Mouse (Mus musculus) stomach, postnatal 0 days (tissue): Measurements from ENCODE around the gene Olfr556. TPM values are rescaled to one million over a fixed set of nuclear protein-coding genes. Genes with fewer than 3 reads are reported as not detected.
"Not testable (repeated sequence)": the region's sequence is repeated elsewhere in the genome, so short reads cannot be mapped to it uniquely, and the experiment has no call there.

ENCODE experiments used
- ATAC-seq: fragments of 200-750 bp; cut with Nextera tagmentation; 2 replicates; pipeline ENCODE4 v1.8.0; 2017; ENCODE audit not compliant: low FRiP score, low TSS enrichment
- DNase-seq: peaks from one replicate; pipeline ENCODE4 v3.0.0-alpha.2; 2016; ENCODE audit warnings: low spot score
- H3K27ac ChIP-seq: fragments of 300-500 bp; sonication (generic); replicated peaks from 2 replicates; pipeline ENCODE4 v1.5.1; 2014; ENCODE audit warnings: mild to moderate bottlenecking, control low read depth
- H3K27me3 ChIP-seq: fragments of 300-500 bp; sonication (generic); 2 replicates; pipeline ENCODE4 v1.6.1; 2014; ENCODE audit warnings: low read length; ENCODE audit not compliant: control insufficient read depth, insufficient read depth
- H3K36me3 ChIP-seq: fragments of 300-500 bp; sonication (generic); 2 replicates; pipeline ENCODE4 v1.6.1; 2014; ENCODE audit warnings: low read length, mixed read lengths; ENCODE audit not compliant: control insufficient read depth, insufficient read depth
- H3K4me1 ChIP-seq: fragments of 300-500 bp; sonication (generic); replicated peaks from 2 replicates; pipeline ENCODE4 v1.6.1; 2014; ENCODE audit warnings: antibody characterized with exemption; ENCODE audit not compliant: control insufficient read depth, insufficient read depth
- H3K4me2 ChIP-seq: fragments of 300-500 bp; sonication (generic); replicated peaks from 2 replicates; pipeline ENCODE4 v1.6.1; 2014; ENCODE audit warnings: low read depth, mild to moderate bottlenecking, control low read depth, moderate library complexity
- H3K4me3 ChIP-seq: fragments of 300-500 bp; sonication (generic); 2 replicates; pipeline ENCODE4 v1.5.1; 2014; ENCODE audit warnings: low read depth, low read length, control low read depth
- H3K9ac ChIP-seq: fragments of 300-500 bp; sonication (generic); 2 replicates; pipeline ENCODE4 v1.6.1; 2014; ENCODE audit warnings: mild to moderate bottlenecking, low read length, control low read depth, mixed read lengths
- H3K9me3 ChIP-seq: fragments of 300-500 bp; sonication (generic); 2 replicates; pipeline ENCODE4 v1.6.1; 2016; ENCODE audit warnings: low read length; ENCODE audit not compliant: control insufficient read depth
- CTCF ChIP-seq: IDR thresholded peaks from 2 replicates; pipeline ENCODE4 v1.5.1; 2016; ENCODE audit warnings: antibody characterized with exemption, low read depth, mild to moderate bottlenecking, moderate library complexity
- EP300 ChIP-seq: optimal IDR thresholded peaks from 2 replicates; pipeline ENCODE3; 2016; ENCODE audit warnings: antibody characterized with exemption
- WGBS: fragments of 180-500 bp; shearing (Covaris S2); extraction: QIAGEN DNeasy Blood & Tissue Kit; methylation state at CpG from one replicate; pipeline ENCODE4 v1.1.7; 2014; 5-methylcytosine and 5-hydroxymethylcytosine counted together
- polyA plus RNA-seq: library from polyadenylated mRNA; unstranded; fragments of >200 nt; fragmentation: Nextera tagmentation; extraction: Ambion mirVana; gene quantifications from 2 replicates; pipeline ENCODE4 v1.2.1, GENCODE M21; 2015

Olfr556 gene
- not detected in 2 replicates for polyA plus RNA-seq

DNA sequence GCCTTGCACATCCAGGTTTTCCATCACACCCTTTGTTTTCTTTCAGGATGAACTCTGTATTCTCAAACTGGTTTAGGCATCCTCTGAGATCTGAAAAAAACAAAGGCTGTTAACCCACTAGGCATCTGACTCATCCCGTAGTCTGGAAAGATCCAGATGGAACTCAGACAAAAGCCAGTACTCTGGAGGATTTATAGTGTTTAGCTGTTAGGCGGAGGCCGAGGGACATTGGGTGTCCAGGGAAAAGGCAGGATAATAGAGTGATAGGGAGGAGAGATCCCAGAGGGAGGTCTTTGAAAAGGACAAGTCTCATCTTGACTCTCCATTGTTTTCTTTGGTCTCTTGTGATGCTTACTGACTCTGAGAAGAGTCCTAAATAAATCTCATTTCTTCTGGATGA is at the start of gene Olfr556:
Gene Olfr556, plus strand, starts transcription at position 301 of the 400 bp plus-strand sequence.
- no peaks in the 10 kb centered on the region for H3K4me1 ChIP-seq

GRCm38 (mm10) chr7:102618118-102618517 is 46.6 kb upstream of the Olfr556 start, which contains the start of gene Olfr553:
Olfr553 (minus strand) TSS chr7:102618218.
- no peak for ATAC-seq

More for the DNA sequence above, at the start of gene Olfr556:
- ATAC-seq, result no peak
- Histone ChIP-seq H3K36me3 (no peaks in the 10 kb centered on the region), H3K4me2 (no peak within 1 kb of the TSS), H3K9ac (no peak within 1 kb of the TSS), H3K27me3 (no peaks in the 10 kb centered on the region), H3K4me3 (no peak within 1 kb of the TSS), H3K27ac (no peak within 1 kb of the TSS), H3K9me3 (no peaks in the 10 kb centered on the region)
- WGBS, result 36% methylated on average over 3 of the region's 3 CpGs
- TF ChIP-seq CTCF (no peak), EP300 (no peak)
- DNase-seq, result no peak

DNA sequence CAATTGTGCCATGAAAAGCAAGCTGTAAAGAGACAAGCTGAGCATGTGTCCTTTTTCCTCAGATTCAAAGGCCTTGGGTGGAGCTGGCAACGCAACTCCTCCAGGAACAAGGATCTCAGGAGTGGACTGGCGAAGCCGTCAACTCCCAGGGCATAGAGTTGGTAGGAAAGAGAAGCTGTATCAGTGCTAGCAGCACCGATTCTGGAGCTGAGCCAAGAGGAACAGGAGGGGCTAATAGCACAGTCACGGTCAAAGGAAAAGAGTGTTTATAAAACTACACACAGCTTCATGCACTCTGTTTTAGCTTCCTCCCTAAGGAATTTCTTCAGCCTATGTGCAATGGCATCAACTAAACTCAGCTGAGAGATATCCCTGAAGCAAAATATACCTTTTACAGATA is 45.1 kb upstream of the Olfr556 start:
- no peaks in the 10 kb centered on the region for H3K4me1 ChIP-seq

More at GRCm38 (mm10) chr7:102618118-102618517, 46.6 kb upstream of the Olfr556 start, which contains the start of gene Olfr553:
- Histone ChIP-seq H3K4me1 (no peaks in the 10 kb centered on the region), H3K27ac (no peak within 1 kb of the TSS), H3K9me3 (no peaks in the 10 kb centered on the region), H3K27me3 (no peaks in the 10 kb centered on the region), H3K9ac (no peak within 1 kb of the TSS), H3K4me3 (no peak within 1 kb of the TSS), H3K36me3 (no peaks in the 10 kb centered on the region), H3K4me2 (no peak within 1 kb of the TSS)
- no peak for DNase-seq
- TF ChIP-seq EP300, result no peak
- no peak for TF ChIP-seq CTCF

GRCm38 (mm10) chr7:102620368-102620767 is 44.3 kb upstream of the Olfr556 start:
- H3K9ac ChIP-seq, ATAC-seq, H3K4me3 ChIP-seq, H3K27me3 ChIP-seq, H3K9me3 ChIP-seq, H3K4me1 ChIP-seq, DNase-seq, H3K4me2 ChIP-seq, H3K36me3 ChIP-seq, H3K27ac ChIP-seq: not testable (repeated sequence)
- WGBS, result 83% methylated on average over 16 of the region's 19 CpGs

More for the DNA sequence above, 45.1 kb upstream of the Olfr556 start:
- Histone ChIP-seq H3K9me3 (no peaks in the 10 kb centered on the region), H3K36me3 (no peaks in the 10 kb centered on the region), H3K27me3 (no peaks in the 10 kb centered on the region), H3K4me3 (no peak overlapping the region), H3K27ac (no peak overlapping the region), H3K9ac (no peak overlapping the region), H3K4me2 (no peak overlapping the region)
- 37% methylated on average over 5 of the region's 5 CpGs for WGBS
- TF ChIP-seq EP300 (no peak), CTCF (no peak)
- ATAC-seq (no peak), DNase-seq (peak; percentile 17)

DNA sequence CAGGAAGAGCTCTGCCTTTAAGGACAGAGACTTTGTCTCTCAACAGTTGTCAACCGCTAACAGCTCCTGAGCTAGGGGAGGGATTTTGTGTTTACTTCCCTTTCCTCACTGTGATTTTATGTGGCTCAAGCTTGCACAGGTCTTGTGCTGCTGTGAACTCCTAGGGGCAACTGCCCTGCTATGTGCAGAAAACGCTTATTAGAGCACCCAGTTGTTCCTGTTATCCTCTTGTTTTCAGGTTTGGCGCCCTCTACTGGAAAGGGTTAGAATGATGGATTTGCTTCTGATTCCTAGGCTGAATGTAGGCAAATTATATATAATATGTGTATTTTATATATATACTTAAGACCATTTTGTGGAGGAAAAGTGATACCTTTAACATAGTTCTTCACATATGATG is 28.0 kb upstream of the Olfr556 start:
- no peak for ATAC-seq
- Histone ChIP-seq H3K9ac (no peak overlapping the region), H3K36me3 (no peaks in the 10 kb centered on the region), H3K27ac (no peak overlapping the region), H3K9me3 (no peaks in the 10 kb centered on the region), H3K4me3 (no peak overlapping the region), H3K27me3 (no peaks in the 10 kb centered on the region), H3K4me2 (no peak overlapping the region), H3K4me1 (no peaks in the 10 kb centered on the region)
- 27% methylated on average over 3 of the region's 3 CpGs for WGBS
- peak; percentile 21 for DNase-seq
- TF ChIP-seq CTCF, result peak; percentile 77
- no peak for TF ChIP-seq EP300

DNA sequence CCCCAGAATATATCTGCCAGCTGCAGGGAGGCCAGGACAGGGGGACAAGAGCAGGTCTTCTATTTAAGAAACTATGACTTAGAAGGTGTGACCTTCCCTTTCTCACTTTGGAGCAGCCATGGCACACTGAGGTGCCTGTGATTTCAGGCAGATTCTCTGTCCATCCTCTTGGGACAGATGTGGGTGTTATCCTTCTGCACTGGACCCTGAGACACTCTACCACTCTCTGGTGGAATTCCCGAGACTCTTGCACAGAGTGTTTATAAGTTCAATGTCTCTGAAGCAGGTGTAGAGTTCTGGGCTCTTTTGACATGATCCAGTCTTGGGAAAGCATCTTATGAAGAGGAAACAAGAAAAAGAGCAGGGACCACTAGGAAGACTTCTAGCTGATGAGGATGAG is 26.6 kb upstream of the Olfr556 start, which contains the start of gene Olfr554:
Gene Olfr554, plus strand, starts transcription at position 301 of the 400 bp plus-strand sequence.
- no peak within 1 kb of the TSS for H3K4me3 ChIP-seq
- DNase-seq (no peak), ATAC-seq (no peak)
- H3K27ac ChIP-seq, result no peak within 1 kb of the TSS
- no peaks in the 10 kb centered on the region for H3K9me3 ChIP-seq
- no peak within 1 kb of the TSS for H3K9ac ChIP-seq
- TF ChIP-seq CTCF, result no peak
- no peak for TF ChIP-seq EP300
- no peak within 1 kb of the TSS for H3K4me2 ChIP-seq
- H3K27me3 ChIP-seq, result no peaks in the 10 kb centered on the region
- no peaks in the 10 kb centered on the region for H3K4me1 ChIP-seq
- 65% methylated on average over 1 of the region's 1 CpGs for WGBS
- no peaks in the 10 kb centered on the region for H3K36me3 ChIP-seq

- H3K4me3 ChIP-seq, H3K27ac ChIP-seq, H3K4me2 ChIP-seq, H3K27me3 ChIP-seq, H3K9ac ChIP-seq, H3K9me3 ChIP-seq, H3K4me1 ChIP-seq, ATAC-seq, DNase-seq, H3K36me3 ChIP-seq: not testable (repeated sequence)
- WGBS, result 82% methylated on average over 3 of the region's 4 CpGs
These were observed 19.8 kb upstream of the Olfr556 start for GRCm38 (mm10) chr7:102644945-102645344.
